Mouse (Mus musculus) liver, embryonic 13.5 days (tissue): ENCODE results near the gene Clec10a. TPM values are rescaled to one million over a fixed set of nuclear protein-coding genes. Genes with fewer than 3 reads are reported as not detected.

Experiments used
- ATAC-seq: fragments of 200-750 bp; cut with Nextera tagmentation; 2 replicates; pipeline ENCODE4 v1.8.0; 2017; ENCODE audit warnings: low read depth, mild to moderate bottlenecking, moderate number of reproducible peaks, moderate library complexity
- DNase-seq: peaks from one replicate; pipeline ENCODE4 v3.0.0; 2022
- H3K27ac ChIP-seq: fragments of 300-500 bp; sonication (generic); 2 replicates; pipeline ENCODE4 v1.5.1; 2015; ENCODE audit warnings: moderate library complexity, mild to moderate bottlenecking, inconsistent platforms
- H3K27me3 ChIP-seq: fragments of 300-500 bp; sonication (generic); 2 replicates; pipeline ENCODE4 v1.6.1; 2015; ENCODE audit warnings: mild to moderate bottlenecking, inconsistent platforms
- H3K36me3 ChIP-seq: fragments of 300-500 bp; sonication (generic); 2 replicates; pipeline ENCODE4 v1.6.1; 2015; ENCODE audit warnings: mild to moderate bottlenecking, inconsistent platforms
- H3K4me1 ChIP-seq: fragments of 300-500 bp; sonication (generic); replicated peaks from 2 replicates; pipeline ENCODE4 v1.6.1; 2015; ENCODE audit warnings: inconsistent platforms
- H3K4me2 ChIP-seq: fragments of 300-500 bp; sonication (generic); 2 replicates; pipeline ENCODE4 v1.6.1; 2015; ENCODE audit warnings: inconsistent platforms, mild to moderate bottlenecking, moderate library complexity
- H3K4me3 ChIP-seq: fragments of 300-500 bp; sonication (generic); replicated peaks from 2 replicates; pipeline ENCODE4 v1.5.1; 2015; ENCODE audit warnings: mild to moderate bottlenecking, inconsistent platforms
- H3K9ac ChIP-seq: fragments of 300-500 bp; sonication (generic); 2 replicates; pipeline ENCODE4 v1.6.1; 2015; ENCODE audit warnings: mild to moderate bottlenecking, inconsistent platforms
- H3K9me3 ChIP-seq: fragments of 300-500 bp; sonication (generic); replicated peaks from 2 replicates; pipeline ENCODE4 v1.6.1; 2016; ENCODE audit warnings: inconsistent platforms
- WGBS: fragments of 180-500 bp; shearing (Covaris S2); methylation state at CpG from one replicate; pipeline ENCODE4 v1.1.7; 2015; ENCODE audit not compliant: insufficient replicate concordance; 5-methylcytosine and 5-hydroxymethylcytosine counted together
- polyA plus RNA-seq: library from polyadenylated mRNA; unstranded; fragments of >200 nt; fragmentation: Nextera tagmentation; extraction: Ambion mirVana; gene quantifications from 2 replicates; pipeline ENCODE4 v1.2.1, GENCODE M21; 2015

The Clec10a gene
- polyA plus RNA-seq, 1 experiment from 2014 or later: 0.32 TPM

GRCm38 (mm10) chr11:70219873-70220272 lies 63.9 kb downstream of the Clec10a start:
- peak overlapping the region; percentile 99 for H3K27ac ChIP-seq

GRCm38 (mm10) chr11:70220323-70220722 lies 64.3 kb downstream of the Clec10a start:
- ATAC-seq: no peak
- 2% methylated on average over 24 of the region's 24 CpGs for WGBS
- H3K9me3 ChIP-seq: no peaks in the 10 kb centered on the region

More at GRCm38 (mm10) chr11:70219873-70220272, 63.9 kb downstream of the Clec10a start:
- Histone ChIP-seq H3K4me2 (peak overlapping the region; percentile 97), H3K4me3 (peak overlapping the region; percentile 77), H3K4me1 (peaks cover 71% of the 10 kb centered on the region), H3K9me3 (no peaks in the 10 kb centered on the region), H3K9ac (peak overlapping the region; percentile 90), H3K27me3 (peaks cover 26% of the 10 kb centered on the region), H3K36me3 (peaks cover 14% of the 10 kb centered on the region; the same call in 1 of the 2 replicates)
- ATAC-seq (no peak), DNase-seq (no peak)
- 54% methylated on average over 7 of the region's 7 CpGs for WGBS

More at GRCm38 (mm10) chr11:70220323-70220722, 64.3 kb downstream of the Clec10a start:
- peaks cover 71% of the 10 kb centered on the region for H3K4me1 ChIP-seq
- H3K27me3 ChIP-seq: peaks cover 25% of the 10 kb centered on the region
- peak overlapping the region; percentile 99 for H3K27ac ChIP-seq
- peak overlapping the region; percentile 77 for H3K4me3 ChIP-seq
- peak overlapping the region; percentile 90 for H3K9ac ChIP-seq
- H3K36me3 ChIP-seq: peaks cover 14% of the 10 kb centered on the region; the same call in 1 of the 2 replicates
- DNase-seq: no peak
- H3K4me2 ChIP-seq: peak overlapping the region; percentile 97

Other genes starting within 250 kb of the Clec10a start
- 107 and 116 TPM in 2 replicates for gene Gps2, start 242.3 kb upstream of the Clec10a start, polyA plus RNA-seq
- gene Eif5a, start 234.2 kb upstream of the Clec10a start, polyA plus RNA-seq: 1,847 and 1,941 TPM in 2 replicates
- gene Ybx2, start 220.4 kb upstream of the Clec10a start, polyA plus RNA-seq: 0.28 and 0.30 TPM in 2 replicates
- gene Slc2a4, start 208.0 kb upstream of the Clec10a start, polyA plus RNA-seq: 14.2 TPM in 2 replicates
- gene Cldn7, start 191.4 kb upstream of the Clec10a start, polyA plus RNA-seq: 2.4 and 4.2 TPM in 2 replicates
- gene Ctdnep1, start 175.0 kb upstream of the Clec10a start, polyA plus RNA-seq: 8.7 and 10.1 TPM in 2 replicates
- gene Elp5, start 173.7 kb upstream of the Clec10a start, polyA plus RNA-seq: 84.9 and 86.9 TPM in 2 replicates
- gene Gabarap, start 165.1 kb upstream of the Clec10a start, polyA plus RNA-seq: 259 and 294 TPM in 2 replicates
- 29.8 and 32.7 TPM in 2 replicates for gene Phf23, start 160.4 kb upstream of the Clec10a start, polyA plus RNA-seq
- 6.4 and 7.4 TPM in 2 replicates for gene Dvl2, start 155.6 kb upstream of the Clec10a start, polyA plus RNA-seq
- gene Acadvl, start 140.8 kb upstream of the Clec10a start, polyA plus RNA-seq: 83.7 and 87.2 TPM in 2 replicates
- gene Dlg4, start 139.3 kb upstream of the Clec10a start, polyA plus RNA-seq: 1.1 and 1.2 TPM in 2 replicates
- gene Asgr1, start 102.1 kb upstream of the Clec10a start, polyA plus RNA-seq: 1.4 and 1.8 TPM in 2 replicates
- 5.2 and 5.7 TPM in 2 replicates for gene Asgr2, start 63.6 kb upstream of the Clec10a start, polyA plus RNA-seq
- 1.2 and 1.3 TPM in 2 replicates for gene Mgl2, start 25.9 kb upstream of the Clec10a start, polyA plus RNA-seq
- 0.73 and 0.83 TPM in 2 replicates for gene Slc16a11, start 56.6 kb downstream of the Clec10a start, polyA plus RNA-seq
- 4.8 and 7.5 TPM in 2 replicates for gene Slc16a13, start 64.9 kb downstream of the Clec10a start, polyA plus RNA-seq
- 1.6 and 1.8 TPM in 2 replicates for gene Bcl6b, start 73.6 kb downstream of the Clec10a start, polyA plus RNA-seq
- gene 0610010K14Rik, start 81.7 kb downstream of the Clec10a start, polyA plus RNA-seq: 82.5 and 85.7 TPM in 2 replicates
- 6.5 and 7.1 TPM in 2 replicates for gene Gm21988, start 83.6 kb downstream of the Clec10a start, polyA plus RNA-seq
- gene Rnasek, start 83.6 kb downstream of the Clec10a start, polyA plus RNA-seq: 155 and 175 TPM in 2 replicates
- gene Alox12, start 99.2 kb downstream of the Clec10a start, polyA plus RNA-seq: 19.5 and 21.6 TPM in 2 replicates
- gene Alox12e, start 166.4 kb downstream of the Clec10a start, polyA plus RNA-seq: 0.06 and 0.10 TPM in 2 replicates
- 1.1 TPM in 2 replicates for gene Alox15, start 195.8 kb downstream of the Clec10a start, polyA plus RNA-seq